Mouse (Mus musculus) CH12.LX (cell line): ENCODE results near the gene Spout1. TPM values are rescaled to one million over a fixed set of nuclear protein-coding genes. Genes with fewer than 3 reads are reported as not detected.

ENCODE experiments used
- DNase-seq: peaks from one replicate; pipeline ENCODE4 v3.0.0-alpha.2; 2013; ENCODE audit errors: extremely low read depth
- H3K27ac ChIP-seq: 2 replicates; pipeline ENCODE4 v1.5.1; 2012; ENCODE audit warnings: low read depth, mild to moderate bottlenecking, control low read depth, moderate library complexity; ENCODE audit not compliant: insufficient read depth
- H3K27me3 ChIP-seq: replicated peaks from 2 replicates; pipeline ENCODE3; 2012; ENCODE audit warnings: inconsistent platforms
- H3K36me3 ChIP-seq, 2 experiments: replicated peaks in 1 of 2; 2 replicates each; pipeline versions ENCODE3 to v1.6.1; 2012; ENCODE audit warnings: inconsistent platforms in 1 of 2, low read length in 1 of 2, mild to moderate bottlenecking in 1 of 2, mixed read lengths in 1 of 2, moderate library complexity in 1 of 2; ENCODE audit not compliant: control insufficient read depth in 1 of 2, insufficient read depth in 1 of 2
- H3K4me1 ChIP-seq, 2 experiments: 2 replicates each; pipeline ENCODE4 v1.6.1; 2012; ENCODE audit warnings: inconsistent platforms in 1 of 2, moderate library complexity in 1 of 2; ENCODE audit not compliant: insufficient read depth in 2 of 2, control insufficient read depth in 1 of 2
- H3K4me2 ChIP-seq: 2 replicates; pipeline ENCODE4 v1.6.1; 2012; ENCODE audit warnings: low read depth, mild to moderate bottlenecking, control low read depth; ENCODE audit not compliant: poor library complexity, insufficient read depth, severe bottlenecking
- H3K4me3 ChIP-seq, 3 experiments: fragments of 150-350 bp in 1 of 3; sonication (generic) in 1 of 3; replicated peaks in 1 of 3; 2 replicates each; pipeline versions ENCODE3 to v1.5.1; 2011 to 2012; ENCODE audit warnings: low read depth in 2 of 3, low read length in 2 of 3, mild to moderate bottlenecking in 2 of 3, moderate library complexity in 2 of 3, control low read depth in 1 of 3, improper control_type of control experiment in 1 of 3, inconsistent platforms in 1 of 3, mixed read lengths in 1 of 3; ENCODE audit not compliant: poor library complexity in 1 of 3
- H3K79me2 ChIP-seq: replicated peaks from 2 replicates; pipeline ENCODE4 v1.6.1; 2012; ENCODE audit warnings: mild to moderate bottlenecking, moderate library complexity; ENCODE audit not compliant: control insufficient read depth, poor library complexity, insufficient read depth, severe bottlenecking; ENCODE audit errors: extremely low read depth
- H3K9ac ChIP-seq: 2 replicates; pipeline ENCODE4 v1.6.1; 2012; ENCODE audit warnings: low read depth, mild to moderate bottlenecking, control low read depth, moderate library complexity; ENCODE audit not compliant: insufficient read depth
- H3K9me3 ChIP-seq: replicated peaks from 2 replicates; pipeline ENCODE3; 2012; ENCODE audit warnings: low read length, inconsistent platforms, mixed read lengths
- BHLHE40 ChIP-seq: IDR thresholded peaks from 2 replicates; pipeline ENCODE4 v1.6.1; 2011; ENCODE audit warnings: mild to moderate bottlenecking, low read depth, low read length, improper control_type of control experiment
- CHD2 ChIP-seq: IDR thresholded peaks from 2 replicates; pipeline ENCODE4 v1.6.1; 2011; ENCODE audit warnings: low read length, improper control_type of control experiment
- CTCF ChIP-seq, 2 experiments: IDR thresholded peaks in 1 of 2; conservative IDR thresholded peaks in 1 of 2; 2 replicates each; pipeline ENCODE4 v1.5.1; 2011 to 2012; ENCODE audit warnings: low read depth in 2 of 2, low read length in 2 of 2, improper control_type of control experiment in 1 of 2, inconsistent platforms in 1 of 2, mild to moderate bottlenecking in 1 of 2, moderate library complexity in 1 of 2
- ELF1 ChIP-seq: IDR thresholded peaks from 2 replicates; pipeline ENCODE4 v1.6.1; 2014; ENCODE audit warnings: low read depth, mild to moderate bottlenecking, inconsistent platforms, low read length, improper control_type of control experiment
- EP300 ChIP-seq: IDR thresholded peaks from 2 replicates; pipeline ENCODE4 v1.6.1; 2011; ENCODE audit warnings: low read length, improper control_type of control experiment
- IRF4 ChIP-seq: IDR thresholded peaks from 2 replicates; pipeline ENCODE4 v1.6.1; 2014; ENCODE audit warnings: low read depth, mild to moderate bottlenecking, inconsistent platforms, low read length, improper control_type of control experiment
- JUN ChIP-seq: IDR thresholded peaks from 2 replicates; pipeline ENCODE4 v1.6.1; 2011; ENCODE audit warnings: low read depth, mild to moderate bottlenecking, low read length, improper control_type of control experiment, moderate library complexity; ENCODE audit not compliant: insufficient read depth
- JUND ChIP-seq: conservative IDR thresholded peaks from 2 replicates; pipeline ENCODE4 v1.6.1; 2011; ENCODE audit warnings: low read depth, low read length, improper control_type of control experiment
- MAFK ChIP-seq: IDR thresholded peaks from 2 replicates; pipeline ENCODE4 v1.6.1; 2011; ENCODE audit warnings: low read length, improper control_type of control experiment; ENCODE audit not compliant: insufficient replicate concordance
- MAZ ChIP-seq: IDR thresholded peaks from 2 replicates; pipeline ENCODE4 v1.6.1; 2012; ENCODE audit warnings: low read depth, mild to moderate bottlenecking, inconsistent platforms, low read length, improper control_type of control experiment, moderate library complexity
- MEF2A ChIP-seq: IDR thresholded peaks from 2 replicates; pipeline ENCODE4 v1.6.1; 2014; ENCODE audit warnings: low read depth, mild to moderate bottlenecking, inconsistent platforms, low read length, improper control_type of control experiment, borderline replicate concordance
- MXI1 ChIP-seq: IDR thresholded peaks from 2 replicates; pipeline ENCODE4 v1.6.1; 2011; ENCODE audit warnings: mild to moderate bottlenecking, low read depth, low read length, improper control_type of control experiment
- NELFE ChIP-seq: IDR thresholded peaks from 2 replicates; pipeline ENCODE4 v1.6.1; 2011; ENCODE audit warnings: low read depth, low read length, improper control_type of control experiment
- RAD21 ChIP-seq: IDR thresholded peaks from 2 replicates; pipeline ENCODE4 v1.6.1; 2011; ENCODE audit warnings: low read depth, mild to moderate bottlenecking, low read length, improper control_type of control experiment, moderate library complexity
- UBTF ChIP-seq: IDR thresholded peaks from 2 replicates; pipeline ENCODE4 v1.6.1; 2012; ENCODE audit warnings: low read depth, mild to moderate bottlenecking, inconsistent platforms, low read length, improper control_type of control experiment, moderate library complexity
- ZKSCAN1 ChIP-seq: IDR thresholded peaks from 2 replicates; pipeline ENCODE4 v1.6.1; 2012; ENCODE audit warnings: low read depth, inconsistent platforms, low read length, improper control_type of control experiment, borderline replicate concordance
- dilution Hi-C: fragments of 300-500 bp; cut with MboI; formaldehyde crosslinking; loops from 2 replicates; pipeline ENCODE4 v1.14.3; 2020; ENCODE audit warnings: low sequenced_read_pairs; ENCODE audit not compliant: extremely low pct_unique_long_range_greater_than_20kb, extremely low pct_ligation_motif_present
- in situ Hi-C: fragments of 300-500 bp; cut with MboI; formaldehyde crosslinking; loops from 3 replicates; pipeline ENCODE4 v1.14.3; 2019; ENCODE audit warnings: low sequenced_read_pairs, low pct_ligation_motif_present, low pct_unique_long_range_greater_than_20kb, mixed read lengths
- polyA plus RNA-seq: library from polyadenylated mRNA; unstranded; fragments of >175 nt; gene quantifications from 2 replicates; pipeline ENCODE4 v1.2.1, GENCODE M21; 2012; ENCODE audit warnings: low read depth; ENCODE audit not compliant: insufficient read length
- total RNA-seq, 2 experiments: library from RNA; depleted of rRNA; stranded (reverse); fragments of 300-350 nt in 1 of 2; fragments of >200 nt in 1 of 2; gene quantifications; 2 replicates each; pipeline ENCODE4 v1.2.3; 2012 to 2014

The Spout1 gene
- total and polyA plus RNA-seq, 3 experiments: 38.4 to 62.3 (median 49.2) TPM

- in situ Hi-C loops: loop anchor here (5.0 kb wide), 1 partner anchor 48 kb away; the partner anchor contains the start of gene Endog
- Histone ChIP-seq H3K36me3 (peaks cover 0 to 24% of the 10 kb centered on the region in 2 experiments), H3K27ac (no peak overlapping the region), H3K9ac (peak overlapping the region; percentile 86), H3K79me2 (no peaks in the 10 kb centered on the region), H3K4me1 (peaks cover 4 to 42% of the 10 kb centered on the region in 2 experiments), H3K9me3 (no peaks in the 10 kb centered on the region), H3K4me2 (peak overlapping the region; percentile 63), H3K4me3 (peak overlapping the region; percentile 76 to 94 (median 88)), H3K27me3 (no peaks in the 10 kb centered on the region)
- no peak for DNase-seq
- TF ChIP-seq CTCF (conservative IDR thresholded peaks at IDR 0.05 in 1 of 2, IDR thresholded peaks at IDR 0.05 in 1 of 2; ENCODE audit: low read depth in 2 of 2, low read length in 2 of 2) (no peak), UBTF (no peak), MEF2A (no peak), NELFE (no peak), ELF1 (no peak), CHD2 (no peak), JUN (no peak), IRF4 (no peak), MAZ (no peak), ZKSCAN1 (no peak), BHLHE40 (no peak), MXI1 (no peak), JUND (no peak), RAD21 (no peak), MAFK (no peak), EP300 (no peak)
- dilution Hi-C loops: no loop called here
Measured at GRCm38 (mm10) chr2:30123729-30124471, 54.4 kb downstream of the Spout1 start.

Other genes with a start within 250 kb of the Spout1 start
Only the 20 nearest of the 21 such genes appear.
- 113 TPM in 2 replicates for gene Sptan1, start 212.9 kb downstream of the Spout1 start, total RNA-seq (2012; rRNA removed)
- 73.8 and 86.4 TPM in 2 replicates for gene Sptan1, start 212.9 kb downstream of the Spout1 start, total RNA-seq (2014; rRNA removed)
- 88.0 and 91.6 TPM in 2 replicates for gene Sptan1, start 212.9 kb downstream of the Spout1 start, polyA plus RNA-seq
- gene Wdr34, start 129.6 kb downstream of the Spout1 start, total RNA-seq (2012; rRNA removed): 23.2 and 26.5 TPM in 2 replicates
- gene Wdr34, start 129.6 kb downstream of the Spout1 start, total RNA-seq (2014; rRNA removed): 21.4 and 24.7 TPM in 2 replicates
- gene Wdr34, start 129.6 kb downstream of the Spout1 start, polyA plus RNA-seq: 28.0 and 28.6 TPM in 2 replicates
- 515 and 844 TPM in 2 replicates for gene Set, start 121.1 kb downstream of the Spout1 start, total RNA-seq (2012; rRNA removed)
- gene Set, start 121.1 kb downstream of the Spout1 start, total RNA-seq (2014; rRNA removed): 1,049 and 1,142 TPM in 2 replicates
- gene Set, start 121.1 kb downstream of the Spout1 start, polyA plus RNA-seq: 902 and 991 TPM in 2 replicates
- gene Pkn3, start 100.8 kb downstream of the Spout1 start, total RNA-seq (2012; rRNA removed): 5.2 and 8.3 TPM in 2 replicates
- 4.7 and 5.0 TPM in 2 replicates for gene Pkn3, start 100.8 kb downstream of the Spout1 start, total RNA-seq (2014; rRNA removed)
- gene Pkn3, start 100.8 kb downstream of the Spout1 start, polyA plus RNA-seq: 6.7 and 7.1 TPM in 2 replicates
- 33.7 and 36.5 TPM in 2 replicates for gene Zdhhc12, start 84.8 kb downstream of the Spout1 start, total RNA-seq (2012; rRNA removed)
- 15.3 and 15.6 TPM in 2 replicates for gene Zdhhc12, start 84.8 kb downstream of the Spout1 start, total RNA-seq (2014; rRNA removed)
- 34.7 and 42.8 TPM in 2 replicates for gene Zdhhc12, start 84.8 kb downstream of the Spout1 start, polyA plus RNA-seq
- gene Zer1, start 53.9 kb downstream of the Spout1 start, total RNA-seq (2012; rRNA removed): 9.5 and 13.4 TPM in 2 replicates
- gene Zer1, start 53.9 kb downstream of the Spout1 start, total RNA-seq (2014; rRNA removed): 4.8 and 5.5 TPM in 2 replicates
- gene Zer1, start 53.9 kb downstream of the Spout1 start, polyA plus RNA-seq: 13.3 and 15.0 TPM in 2 replicates
- 32.1 and 35.1 TPM in 2 replicates for gene Tbc1d13, start 44.7 kb downstream of the Spout1 start, total RNA-seq (2012; rRNA removed)
- gene Tbc1d13, start 44.7 kb downstream of the Spout1 start, total RNA-seq (2014; rRNA removed): 21.4 and 25.9 TPM in 2 replicates
- gene Tbc1d13, start 44.7 kb downstream of the Spout1 start, polyA plus RNA-seq: 36.1 and 36.8 TPM in 2 replicates
- gene Endog, start 7.0 kb downstream of the Spout1 start, total RNA-seq (2012; rRNA removed): 9.2 and 9.7 TPM in 2 replicates
- gene Endog, start 7.0 kb downstream of the Spout1 start, total RNA-seq (2014; rRNA removed): 0.23 TPM in 1 of 2 replicates, not detected in the other
- not detected in 2 replicates for gene Endog, start 7.0 kb downstream of the Spout1 start, polyA plus RNA-seq
- 5.3 and 7.0 TPM in 2 replicates for gene Kyat1, start 27.4 kb upstream of the Spout1 start, total RNA-seq (2012; rRNA removed)
- 5.0 and 5.5 TPM in 2 replicates for gene Kyat1, start 27.4 kb upstream of the Spout1 start, total RNA-seq (2014; rRNA removed)
- gene Kyat1, start 27.4 kb upstream of the Spout1 start, polyA plus RNA-seq: 5.2 and 5.4 TPM in 2 replicates
- gene Lrrc8a, start 59.3 kb upstream of the Spout1 start, total RNA-seq (2012; rRNA removed): 2.8 and 3.1 TPM in 2 replicates
- 1.1 and 1.8 TPM in 2 replicates for gene Lrrc8a, start 59.3 kb upstream of the Spout1 start, total RNA-seq (2014; rRNA removed)
- gene Lrrc8a, start 59.3 kb upstream of the Spout1 start, polyA plus RNA-seq: 1.2 and 1.4 TPM in 2 replicates
- gene Gm28035, start 62.1 kb upstream of the Spout1 start, total RNA-seq (2012; rRNA removed): 0.46 and 0.64 TPM in 2 replicates
- 0.27 TPM in 2 replicates for gene Gm28035, start 62.1 kb upstream of the Spout1 start, total RNA-seq (2014; rRNA removed)
- gene Gm28035, start 62.1 kb upstream of the Spout1 start, polyA plus RNA-seq: 0.35 and 0.36 TPM in 2 replicates
- 3.1 and 8.9 TPM in 2 replicates for gene Phyhd1, start 87.7 kb upstream of the Spout1 start, total RNA-seq (2012; rRNA removed)
- 5.7 and 7.1 TPM in 2 replicates for gene Phyhd1, start 87.7 kb upstream of the Spout1 start, total RNA-seq (2014; rRNA removed)
- 9.7 and 11.5 TPM in 2 replicates for gene Phyhd1, start 87.7 kb upstream of the Spout1 start, polyA plus RNA-seq
- not detected in 2 replicates for gene Gm28038, start 102.6 kb upstream of the Spout1 start, total RNA-seq (2012; rRNA removed)
- gene Gm28038, start 102.6 kb upstream of the Spout1 start, total RNA-seq (2014; rRNA removed): not detected in 2 replicates
- 7.4 TPM in 1 of 2 replicates, not detected in the other for gene Gm28038, start 102.6 kb upstream of the Spout1 start, polyA plus RNA-seq
- 17.4 and 18.1 TPM in 2 replicates for gene Dolk, start 107.9 kb upstream of the Spout1 start, total RNA-seq (2012; rRNA removed)
- gene Dolk, start 107.9 kb upstream of the Spout1 start, total RNA-seq (2014; rRNA removed): 11.1 and 11.6 TPM in 2 replicates
- 10.8 and 11.8 TPM in 2 replicates for gene Dolk, start 107.9 kb upstream of the Spout1 start, polyA plus RNA-seq
- gene Nup188, start 107.9 kb upstream of the Spout1 start, total RNA-seq (2012; rRNA removed): 40.2 and 47.6 TPM in 2 replicates
- 19.7 and 20.9 TPM in 2 replicates for gene Nup188, start 107.9 kb upstream of the Spout1 start, total RNA-seq (2014; rRNA removed)
- 58.8 and 61.2 TPM in 2 replicates for gene Nup188, start 107.9 kb upstream of the Spout1 start, polyA plus RNA-seq
- gene Sh3glb2, start 180.9 kb upstream of the Spout1 start, total RNA-seq (2012; rRNA removed): 42.6 and 47.8 TPM in 2 replicates
- gene Sh3glb2, start 180.9 kb upstream of the Spout1 start, total RNA-seq (2014; rRNA removed): 27.2 and 34.0 TPM in 2 replicates
- 38.9 and 39.3 TPM in 2 replicates for gene Sh3glb2, start 180.9 kb upstream of the Spout1 start, polyA plus RNA-seq
- gene Miga2, start 185.8 kb upstream of the Spout1 start, total RNA-seq (2012; rRNA removed): 11.2 and 15.0 TPM in 2 replicates
- gene Miga2, start 185.8 kb upstream of the Spout1 start, total RNA-seq (2014; rRNA removed): 9.1 and 9.2 TPM in 2 replicates
- 7.4 and 9.4 TPM in 2 replicates for gene Miga2, start 185.8 kb upstream of the Spout1 start, polyA plus RNA-seq
- gene Dolpp1, start 213.8 kb upstream of the Spout1 start, total RNA-seq (2012; rRNA removed): 19.2 and 22.8 TPM in 2 replicates
- gene Dolpp1, start 213.8 kb upstream of the Spout1 start, total RNA-seq (2014; rRNA removed): 15.0 and 22.3 TPM in 2 replicates
- 17.9 and 19.1 TPM in 2 replicates for gene Dolpp1, start 213.8 kb upstream of the Spout1 start, polyA plus RNA-seq
- 3.6 and 4.5 TPM in 2 replicates for gene Crat, start 237.4 kb upstream of the Spout1 start, total RNA-seq (2012; rRNA removed)
- gene Crat, start 237.4 kb upstream of the Spout1 start, total RNA-seq (2014; rRNA removed): 1.3 and 1.7 TPM in 2 replicates
- 2.8 and 4.2 TPM in 2 replicates for gene Crat, start 237.4 kb upstream of the Spout1 start, polyA plus RNA-seq
- 111 and 120 TPM in 2 replicates for gene Ptpa, start 237.6 kb upstream of the Spout1 start, total RNA-seq (2012; rRNA removed)
- 117 and 122 TPM in 2 replicates for gene Ptpa, start 237.6 kb upstream of the Spout1 start, total RNA-seq (2014; rRNA removed)
- 190 and 194 TPM in 2 replicates for gene Ptpa, start 237.6 kb upstream of the Spout1 start, polyA plus RNA-seq